Mouse (Mus musculus) forebrain, embryonic 16.5 days (tissue): Measurements from ENCODE around the gene Cldn22. TPM values are rescaled to one million over a fixed set of nuclear protein-coding genes. Genes with fewer than 3 reads are reported as not detected.
A peak's percentile ranks its signal among the peaks of the same experiment; 100 is the strongest.

Source experiments
- ATAC-seq: fragments of 200-750 bp; cut with Nextera tagmentation; 2 replicates; pipeline ENCODE4 v1.8.0; 2017; ENCODE audit warnings: mild to moderate bottlenecking, moderate library complexity
- H3K27ac ChIP-seq: fragments of 300-500 bp; sonication (generic); 2 replicates; pipeline ENCODE4 v1.5.1; 2014; ENCODE audit warnings: low read length, control low read depth
- H3K27me3 ChIP-seq: fragments of 300-500 bp; sonication (generic); replicated peaks from 2 replicates; pipeline ENCODE4 v1.6.1; 2014; ENCODE audit warnings: low read length; ENCODE audit not compliant: control insufficient read depth, insufficient read depth
- H3K36me3 ChIP-seq: fragments of 300-500 bp; sonication (generic); 2 replicates; pipeline ENCODE4 v1.6.1; 2014; ENCODE audit not compliant: control insufficient read depth, insufficient read depth
- H3K4me1 ChIP-seq: fragments of 300-500 bp; sonication (generic); replicated peaks from 2 replicates; pipeline ENCODE4 v1.6.1; 2014; ENCODE audit warnings: low read length; ENCODE audit not compliant: control insufficient read depth, insufficient read depth
- H3K4me2 ChIP-seq: fragments of 300-500 bp; sonication (generic); 2 replicates; pipeline ENCODE4 v1.6.1; 2014; ENCODE audit warnings: mild to moderate bottlenecking, low read length, control low read depth
- H3K4me3 ChIP-seq: fragments of 300-500 bp; sonication (generic); replicated peaks from 2 replicates; pipeline ENCODE4 v1.5.1; 2014; ENCODE audit warnings: mild to moderate bottlenecking, low read length, control low read depth
- H3K9ac ChIP-seq: fragments of 300-500 bp; sonication (generic); replicated peaks from 2 replicates; pipeline ENCODE4 v1.6.1; 2014; ENCODE audit warnings: low read depth, low read length, control low read depth
- H3K9me3 ChIP-seq: fragments of 300-500 bp; sonication (generic); 2 replicates; pipeline ENCODE4 v1.6.1; 2016; ENCODE audit warnings: low read length; ENCODE audit not compliant: control insufficient read depth
- WGBS: fragments of 180-500 bp; shearing (Covaris S2); extraction: QIAGEN DNeasy Blood & Tissue Kit; methylation state at CpG from one replicate; pipeline ENCODE4 v1.1.7; 2014; 5-methylcytosine and 5-hydroxymethylcytosine counted together
- polyA plus RNA-seq: library from polyadenylated mRNA; unstranded; fragments of >200 nt; fragmentation: Nextera tagmentation; extraction: Ambion mirVana; gene quantifications from 2 replicates; pipeline ENCODE4 v1.2.1, GENCODE M21; 2015

The Cldn22 gene
- not detected in 2 replicates for polyA plus RNA-seq

DNA sequence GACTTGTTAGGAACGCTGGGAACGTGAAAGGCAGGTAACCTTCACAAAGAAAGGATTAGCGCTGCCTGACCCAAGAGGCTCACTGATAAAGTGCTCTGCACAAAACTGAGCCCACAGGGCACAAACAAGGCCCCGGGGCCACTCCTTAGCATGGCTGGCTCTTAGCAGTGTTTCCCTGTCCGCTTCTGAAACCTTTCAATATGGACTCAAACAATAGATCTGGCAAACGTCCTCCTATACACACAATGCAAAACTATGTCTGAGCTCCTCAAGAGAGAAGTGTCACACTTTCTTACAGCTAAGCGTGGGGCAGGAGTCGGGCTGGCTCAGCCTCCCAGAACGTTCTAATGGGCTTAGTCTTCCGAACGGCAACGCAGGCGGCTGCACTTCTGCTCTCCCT lies at the start of gene Cldn22:
TSS of gene Cldn22 (plus strand) at position 301 of the 400 bp plus-strand sequence.
- ATAC-seq: no peak
- Histone ChIP-seq H3K27ac (no peak within 1 kb of the TSS), H3K4me2 (no peak within 1 kb of the TSS), H3K36me3 (no peaks in the 10 kb centered on the region), H3K4me1 (peaks cover 5% of the 10 kb centered on the region), H3K4me3 (no peak within 1 kb of the TSS), H3K27me3 (no peaks in the 10 kb centered on the region), H3K9me3 (no peaks in the 10 kb centered on the region), H3K9ac (no peak within 1 kb of the TSS)
- WGBS: 6% methylated on average over 13 of the region's 13 CpGs

DNA sequence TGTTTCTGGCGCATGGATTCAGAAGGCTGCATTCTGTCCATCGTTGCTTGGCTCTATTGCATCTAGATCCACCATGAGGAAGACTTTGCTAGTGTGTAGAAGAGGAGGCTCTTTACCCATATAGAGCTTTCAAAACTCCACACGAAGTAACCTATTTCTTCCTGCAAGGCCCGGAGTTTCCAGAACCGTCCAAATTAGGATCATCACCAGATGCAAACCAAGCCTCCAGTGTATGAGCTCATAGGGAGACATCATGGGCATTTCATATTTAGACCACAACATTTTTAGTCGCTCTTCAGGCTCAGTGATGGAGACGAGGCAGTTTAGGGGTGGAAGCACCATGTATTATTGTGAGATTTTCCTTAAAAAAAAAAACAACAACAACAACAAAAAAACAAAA lies 46.9 kb upstream of the Cldn22 start:
- Histone ChIP-seq H3K27ac (no peak overlapping the region), H3K4me1 (no peaks in the 10 kb centered on the region), H3K9me3 (no peaks in the 10 kb centered on the region), H3K36me3 (no peaks in the 10 kb centered on the region), H3K9ac (no peak overlapping the region), H3K4me2 (no peak overlapping the region), H3K4me3 (no peak overlapping the region), H3K27me3 (no peaks in the 10 kb centered on the region)
- WGBS: 94% methylated on average over 7 of the region's 7 CpGs
- no peak for ATAC-seq

DNA sequence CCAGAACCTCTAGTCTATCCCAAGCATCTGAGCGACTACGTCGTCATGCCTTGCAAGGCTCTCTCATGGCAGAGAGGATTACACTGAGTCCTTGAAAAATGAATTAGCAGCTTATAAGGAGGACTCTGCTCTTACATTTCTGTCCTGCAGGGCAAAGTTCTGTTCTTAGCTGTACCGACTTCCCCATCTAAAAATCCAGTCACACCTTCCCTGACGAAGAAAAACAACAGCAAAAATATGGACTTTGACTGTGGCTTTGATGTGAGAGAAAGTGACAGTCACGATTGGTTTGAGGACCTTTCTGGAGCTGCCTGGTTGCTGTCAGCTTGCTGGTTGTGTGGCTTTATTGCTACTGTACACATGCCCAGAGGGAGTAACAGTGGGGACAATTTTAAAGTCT lies 44.7 kb upstream of the Cldn22 start:
- no peak for ATAC-seq
- no peaks in the 10 kb centered on the region for H3K36me3 ChIP-seq
- no peak overlapping the region for H3K9ac ChIP-seq
- H3K4me3 ChIP-seq: no peak overlapping the region
- no peaks in the 10 kb centered on the region for H3K4me1 ChIP-seq
- H3K4me2 ChIP-seq: no peak overlapping the region
- WGBS: 85% methylated on average over 6 of the region's 6 CpGs
- H3K27ac ChIP-seq: no peak overlapping the region
- no peaks in the 10 kb centered on the region for H3K9me3 ChIP-seq
- H3K27me3 ChIP-seq: no peaks in the 10 kb centered on the region

GRCm38 (mm10) chr8:47781881-47782280 lies 42.4 kb upstream of the Cldn22 start:
- 78% methylated on average over 4 of the region's 4 CpGs for WGBS
- no peak overlapping the region for H3K4me3 ChIP-seq

DNA sequence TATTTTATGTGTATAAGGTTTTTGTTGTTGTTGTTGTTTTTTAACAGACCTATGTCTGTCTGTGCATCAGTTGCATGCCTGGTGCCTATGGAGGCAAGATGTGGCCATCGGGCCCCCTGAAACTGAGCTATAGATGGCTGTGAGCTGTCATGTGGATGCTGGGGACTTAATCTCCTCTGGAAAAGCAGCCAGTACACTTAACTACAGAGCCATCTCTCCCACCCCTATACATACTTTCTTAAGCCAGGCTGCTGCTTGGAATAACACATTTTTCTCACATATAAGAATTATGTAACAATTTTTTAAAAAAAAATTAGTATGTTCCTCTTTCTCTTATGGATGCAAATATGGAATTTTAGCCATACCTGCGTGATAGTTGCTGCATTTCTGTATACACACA lies 40.7 kb upstream of the Cldn22 start:
- no peaks in the 10 kb centered on the region for H3K9me3 ChIP-seq
- H3K9ac ChIP-seq: no peak overlapping the region
- H3K4me1 ChIP-seq: no peaks in the 10 kb centered on the region
- no peak overlapping the region for H3K4me3 ChIP-seq
- no peak for ATAC-seq
- H3K27ac ChIP-seq: no peak overlapping the region
- WGBS: 88% methylated on average over 2 of the region's 2 CpGs
- H3K27me3 ChIP-seq: no peaks in the 10 kb centered on the region
- no peaks in the 10 kb centered on the region for H3K36me3 ChIP-seq
- H3K4me2 ChIP-seq: no peak overlapping the region

More at GRCm38 (mm10) chr8:47781881-47782280, 42.4 kb upstream of the Cldn22 start:
- Histone ChIP-seq H3K4me1 (no peaks in the 10 kb centered on the region), H3K27me3 (no peaks in the 10 kb centered on the region), H3K36me3 (no peaks in the 10 kb centered on the region), H3K9me3 (no peaks in the 10 kb centered on the region), H3K9ac (no peak overlapping the region), H3K4me2 (no peak overlapping the region), H3K27ac (no peak overlapping the region)
- no peak for ATAC-seq

DNA sequence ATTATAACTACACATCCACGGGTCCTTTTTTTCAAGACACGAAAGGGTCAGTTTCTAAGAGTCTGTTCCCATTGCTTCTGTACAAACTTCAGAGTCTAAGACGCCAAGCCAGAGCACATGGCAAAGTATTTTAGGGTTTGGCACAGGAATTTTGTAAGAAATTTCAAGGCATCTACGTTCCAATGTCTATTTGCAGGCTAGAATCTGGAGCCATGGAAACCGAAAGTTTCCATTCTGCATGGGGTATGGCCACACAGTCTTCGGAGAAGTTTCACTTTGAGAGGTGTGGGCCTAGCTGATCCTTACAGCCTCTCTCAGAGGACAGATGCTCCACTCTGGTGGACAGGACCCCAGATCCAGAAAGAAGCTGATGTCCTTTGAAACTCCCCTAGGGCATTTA lies 40.3 kb upstream of the Cldn22 start:
- no peak overlapping the region for H3K27ac ChIP-seq

DNA sequence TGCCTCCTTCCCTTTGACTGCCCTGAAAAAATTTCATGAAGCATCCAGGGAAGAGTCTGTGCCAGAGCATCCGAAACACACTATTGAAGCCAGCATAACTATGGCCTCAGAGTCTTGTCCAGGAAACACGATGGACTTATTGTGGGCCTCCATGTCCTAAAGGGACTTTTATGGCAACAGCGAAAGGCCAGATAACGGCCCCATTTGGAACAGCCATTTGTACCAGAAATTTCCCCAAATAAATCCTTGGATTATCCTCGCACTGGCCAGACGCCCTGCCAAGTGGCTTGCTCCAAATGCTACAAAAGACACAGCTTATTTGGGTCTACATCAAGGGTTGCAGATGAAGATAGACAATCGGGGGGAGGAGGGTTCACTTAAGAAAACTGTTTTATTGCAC lies 39.8 kb upstream of the Cldn22 start:
- Histone ChIP-seq H3K36me3 (no peaks in the 10 kb centered on the region), H3K27ac (no peak overlapping the region), H3K9ac (no peak overlapping the region), H3K9me3 (no peaks in the 10 kb centered on the region), H3K27me3 (no peaks in the 10 kb centered on the region), H3K4me2 (no peak overlapping the region), H3K4me3 (no peak overlapping the region), H3K4me1 (no peaks in the 10 kb centered on the region)
- no peak for ATAC-seq
- WGBS: 84% methylated on average over 7 of the region's 7 CpGs

More for the DNA sequence above, 40.3 kb upstream of the Cldn22 start:
- Histone ChIP-seq H3K4me3 (no peak overlapping the region), H3K9ac (no peak overlapping the region), H3K4me2 (no peak overlapping the region), H3K27me3 (no peaks in the 10 kb centered on the region), H3K9me3 (no peaks in the 10 kb centered on the region), H3K36me3 (no peaks in the 10 kb centered on the region), H3K4me1 (no peaks in the 10 kb centered on the region)
- no peak for ATAC-seq
- WGBS: 84% methylated on average over 6 of the region's 6 CpGs

- no peak for ATAC-seq
- Histone ChIP-seq H3K27me3 (no peaks in the 10 kb centered on the region), H3K36me3 (no peaks in the 10 kb centered on the region), H3K4me1 (no peaks in the 10 kb centered on the region), H3K9me3 (no peaks in the 10 kb centered on the region), H3K27ac (no peak overlapping the region), H3K9ac (no peak overlapping the region), H3K4me3 (no peak overlapping the region), H3K4me2 (no peak overlapping the region)
- 96% methylated on average over 15 of the region's 15 CpGs for WGBS
Observed at GRCm38 (mm10) chr8:47786323-47786722, 38.0 kb upstream of the Cldn22 start.

- no peak overlapping the region for H3K9ac ChIP-seq
- no peak for ATAC-seq
- H3K36me3 ChIP-seq: no peaks in the 10 kb centered on the region
- no peaks in the 10 kb centered on the region for H3K4me1 ChIP-seq
- peak overlapping the region; percentile 23 for H3K4me2 ChIP-seq
- 0 out of 2 replicates have a peak overlapping the region, but pooled peaks have one; percentile 1 for H3K4me3 ChIP-seq
- H3K27ac ChIP-seq: no peak overlapping the region
- no peaks in the 10 kb centered on the region for H3K9me3 ChIP-seq
- 21% methylated on average over 10 of the region's 10 CpGs for WGBS
- no peaks in the 10 kb centered on the region for H3K27me3 ChIP-seq
Observed at GRCm38 (mm10) chr8:47787705-47788104, 36.6 kb upstream of the Cldn22 start.

- no peaks in the 10 kb centered on the region for H3K4me1 ChIP-seq
- WGBS: 49% methylated on average over 9 of the region's 9 CpGs
- no peaks in the 10 kb centered on the region for H3K27me3 ChIP-seq
- no peak overlapping the region for H3K9ac ChIP-seq
- H3K27ac ChIP-seq: no peak overlapping the region
- H3K36me3 ChIP-seq: no peaks in the 10 kb centered on the region
- no peak overlapping the region for H3K4me2 ChIP-seq
- H3K9me3 ChIP-seq: no peaks in the 10 kb centered on the region
- no peak overlapping the region for H3K4me3 ChIP-seq
- ATAC-seq: no peak
Observed at GRCm38 (mm10) chr8:47791986-47792385, 32.3 kb upstream of the Cldn22 start.
